Comparison of ENCODE assay signal across 8 mouse cellular contexts in genomic region chr4:53159176-53159575, GRCm38 (mm10). TPM values are rescaled to one million over a fixed set of nuclear protein-coding genes. Genes with fewer than 3 reads are reported as not detected.
DNase-seq lines count a peak whose midpoint lies in the region; TF ChIP-seq lines count a peak whose summit lies in the region.

No protein-coding gene starts in this region.

- intact Hi-C loops in gastrocnemius, postnatal 36 days (cut with DNase I): loop anchor here (2.0 kb wide), 1 partner anchor 38 kb away; no protein-coding TSS in a partner anchor

- peak overlapping the region; percentile 88 for H3K4me3 ChIP-seq in lung, adult 2 months (replicated peaks; ENCODE audit: extremely low read depth, low read depth, low read length)

- DNase-seq in spleen, adult 18-20 months: peak; percentile 31 to 39
- DNase-seq in spleen, postnatal 14 days (ENCODE audit: low spot score in 2 of 2): no peak
- DNase-seq in cerebellum, adult 9-10 months: peak; percentile 36
- peak; percentile 16 to 42 for DNase-seq in gastrocnemius, postnatal 36 days
- DNase-seq in kidney, adult 18-20 months: peak; percentile 53
- peak; percentile 54 for DNase-seq in lung, adult 2 months
- peak; percentile 31 for DNase-seq in ovary, postnatal 14 days (ENCODE audit: low spot score)
- DNase-seq in Muller cell, postnatal 12 days (ENCODE audit: inconsistent ontology term): no peak

- TF ChIP-seq POLR2A in lung, adult 2 months (IDR thresholded peaks at IDR 0.05; ENCODE audit: borderline replicate concordance, extremely low read depth, low read depth, low read length): no peak

- peaks cover 7% of the 10 kb centered on the region for H3K4me1 ChIP-seq in lung, adult 2 months (ENCODE audit: control insufficient read depth, insufficient read depth, low read length)

- TF ChIP-seq CTCF in lung, adult 2 months (IDR thresholded peaks at IDR 0.05; ENCODE audit: insufficient read depth, low read length): no peak

- WGBS in lung, adult 2 months: under 1% methylated on average over 20 of the region's 20 CpGs

RNA-seq across cellular contexts. Expression of gene Abca1, which starts 0.5 kb away (rescaled TPM):
- total RNA-seq in gastrocnemius, postnatal 36 days (2021): 1 to 10 TPM; 6.3 to 7.2 TPM
- polyA plus RNA-seq in lung, adult 2 months (2012; rRNA removed): 7.8 and 13.2 TPM in 2 replicates

Comparison
In these comparisons a context has a peak if more than half of its experiments do, and no peak if none do; other contexts are left out.
1. DNase-seq: peak in spleen, adult 18-20 months (2 of 2), cerebellum, adult 9-10 months (single experiment), gastrocnemius, postnatal 36 days (2 of 2), kidney, adult 18-20 months (single experiment), lung, adult 2 months (single experiment) and ovary, postnatal 14 days (single experiment); none in spleen, postnatal 14 days (0 of 2) and Muller cell, postnatal 12 days (single experiment).